Mouse (Mus musculus) lung, embryonic 14.5 days (tissue): Measurements from ENCODE around the gene Pdlim4. TPM values are rescaled to one million over a fixed set of nuclear protein-coding genes. Genes with fewer than 3 reads are reported as not detected.

Source experiments
- ATAC-seq: fragments of 200-750 bp; cut with Nextera tagmentation; 2 replicates; pipeline ENCODE4 v1.8.0; 2017; ENCODE audit warnings: mild to moderate bottlenecking, moderate TSS enrichment, moderate library complexity; ENCODE audit not compliant: insufficient read depth
- DNase-seq: peaks from one replicate; pipeline ENCODE4 v3.0.0-alpha.2; 2015
- H3K27ac ChIP-seq: fragments of 300-500 bp; sonication (generic); 2 replicates; pipeline ENCODE4 v1.5.1; 2014; ENCODE audit warnings: low read depth, mild to moderate bottlenecking, moderate library complexity
- H3K27me3 ChIP-seq: fragments of 300-500 bp; sonication (generic); 2 replicates; pipeline ENCODE4 v1.6.1; 2014; ENCODE audit warnings: low read length, control low read depth; ENCODE audit not compliant: insufficient read depth
- H3K36me3 ChIP-seq: fragments of 300-500 bp; sonication (generic); 2 replicates; pipeline ENCODE4 v1.6.1; 2014; ENCODE audit warnings: control low read depth; ENCODE audit not compliant: insufficient read depth
- H3K4me1 ChIP-seq: fragments of 300-500 bp; sonication (generic); 2 replicates; pipeline ENCODE4 v1.6.1; 2014; ENCODE audit warnings: antibody characterized with exemption, control low read depth; ENCODE audit not compliant: insufficient read depth
- H3K4me2 ChIP-seq: fragments of 300-500 bp; sonication (generic); 2 replicates; pipeline ENCODE4 v1.6.1; 2014; ENCODE audit warnings: mild to moderate bottlenecking
- H3K4me3 ChIP-seq: fragments of 300-500 bp; sonication (generic); 2 replicates; pipeline ENCODE4 v1.5.1; 2014; ENCODE audit warnings: low read depth, low read length
- H3K9ac ChIP-seq: fragments of 300-500 bp; sonication (generic); 2 replicates; pipeline ENCODE4 v1.6.1; 2014
- H3K9me3 ChIP-seq: fragments of 300-500 bp; sonication (generic); 2 replicates; pipeline ENCODE4 v1.6.1; 2016; ENCODE audit warnings: low read depth, low read length, control low read depth
- CTCF ChIP-seq: IDR thresholded peaks from 2 replicates; pipeline ENCODE4 v1.5.1; 2016; ENCODE audit warnings: antibody characterized with exemption, low read depth
- WGBS: fragments of 180-500 bp; shearing (Covaris S2); extraction: QIAGEN DNeasy Blood & Tissue Kit; methylation state at CpG from one replicate; pipeline ENCODE4 v1.1.7; 2014; 5-methylcytosine and 5-hydroxymethylcytosine counted together
- polyA plus RNA-seq: library from polyadenylated mRNA; unstranded; fragments of >200 nt; fragmentation: Nextera tagmentation; extraction: Ambion mirVana; gene quantifications from 2 replicates; pipeline ENCODE4 v1.2.1, GENCODE M21; 2014

Gene Pdlim4
- polyA plus RNA-seq, 1 experiment from 2014 or later, result 12.1 TPM

DNA sequence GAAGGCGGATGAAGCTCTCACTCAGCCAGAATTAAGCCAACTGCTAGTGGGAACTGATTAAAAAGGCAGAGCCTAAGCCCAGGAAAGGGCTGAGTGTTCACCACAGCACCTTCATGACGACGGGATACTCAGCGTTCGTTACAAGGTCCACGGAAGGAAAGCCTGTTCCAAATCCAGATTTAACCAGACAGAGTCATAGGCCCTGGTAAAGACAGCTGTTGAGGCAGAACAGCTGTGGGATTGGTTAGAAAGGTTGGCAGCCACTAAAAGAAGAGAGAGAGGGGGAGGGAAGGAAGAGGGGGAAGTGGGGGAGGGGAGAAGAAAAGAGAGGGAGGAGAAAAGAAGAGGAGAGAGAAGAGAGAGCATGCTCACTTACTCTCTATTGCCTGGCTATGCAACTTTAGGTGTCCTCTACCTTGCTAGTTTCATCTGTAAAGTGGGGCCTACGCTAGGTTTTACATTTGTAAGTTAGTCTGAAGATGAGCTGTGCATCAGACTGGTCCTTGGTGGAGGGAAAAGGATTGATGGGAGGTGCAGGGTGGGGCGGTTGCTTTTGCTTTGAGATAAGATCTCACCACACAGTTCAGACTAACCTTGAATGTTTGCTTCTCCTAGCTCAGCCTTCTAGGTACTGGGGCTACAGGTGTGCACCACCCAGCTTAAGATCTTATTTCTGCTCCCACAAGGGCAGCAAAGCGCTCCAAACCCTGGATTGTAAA is 5.9 kb downstream of the Pdlim4 start:
- no peak for ATAC-seq
- H3K4me1 ChIP-seq, result peaks cover 10% of the 10 kb centered on the region; the same call in 1 of the 2 replicates
- H3K4me2 ChIP-seq, result no peak overlapping the region
- no peak for TF ChIP-seq CTCF
- H3K9me3 ChIP-seq, result no peaks in the 10 kb centered on the region
- no peak overlapping the region for H3K27ac ChIP-seq
- 52% methylated on average over 9 of the region's 9 CpGs for WGBS
- H3K27me3 ChIP-seq, result 0 out of 2 replicates have a peak, but pooled peaks cover 4% of the 10 kb centered on the region
- no peak overlapping the region for H3K9ac ChIP-seq
- DNase-seq, result peak; percentile 60
- H3K4me3 ChIP-seq, result no peak overlapping the region
- H3K36me3 ChIP-seq, result no peaks in the 10 kb centered on the region

GRCm38 (mm10) chr11:54062086-54062752 is 6.6 kb downstream of the Pdlim4 start:
- no peaks in the 10 kb centered on the region for H3K9me3 ChIP-seq
- 65% methylated on average over 12 of the region's 12 CpGs for WGBS
- 0 out of 2 replicates have a peak, but pooled peaks cover 4% of the 10 kb centered on the region for H3K27me3 ChIP-seq
- no peak overlapping the region for H3K4me2 ChIP-seq
- H3K9ac ChIP-seq, result no peak overlapping the region
- ATAC-seq (no peak), DNase-seq (no peak)
- H3K4me1 ChIP-seq, result peaks cover 10% of the 10 kb centered on the region; the same call in 1 of the 2 replicates
- H3K36me3 ChIP-seq, result no peaks in the 10 kb centered on the region
- no peak overlapping the region for H3K4me3 ChIP-seq
- H3K27ac ChIP-seq, result no peak overlapping the region
- TF ChIP-seq CTCF, result no peak

- no peaks in the 10 kb centered on the region for H3K27me3 ChIP-seq
- WGBS, result 28% methylated on average over 9 of the region's 9 CpGs
- peaks cover 10% of the 10 kb centered on the region; the same call in 1 of the 2 replicates for H3K4me1 ChIP-seq
- ATAC-seq (peak; percentile 33), DNase-seq (peak; percentile 60)
- H3K9ac ChIP-seq, result no peak overlapping the region
- no peak overlapping the region for H3K27ac ChIP-seq
- TF ChIP-seq CTCF, result no peak
- H3K4me2 ChIP-seq, result no peak overlapping the region
- no peaks in the 10 kb centered on the region for H3K36me3 ChIP-seq
- no peaks in the 10 kb centered on the region for H3K9me3 ChIP-seq
- no peak overlapping the region for H3K4me3 ChIP-seq
Observed at GRCm38 (mm10) chr11:54060316-54060715, 8.5 kb downstream of the Pdlim4 start.

- no peaks in the 10 kb centered on the region for H3K9me3 ChIP-seq
- no peak overlapping the region for H3K4me3 ChIP-seq
- no peak overlapping the region for H3K27ac ChIP-seq
- peaks cover 10% of the 10 kb centered on the region; the same call in 1 of the 2 replicates for H3K4me1 ChIP-seq
- no peaks in the 10 kb centered on the region for H3K27me3 ChIP-seq
- no peak overlapping the region for H3K4me2 ChIP-seq
- no peak for DNase-seq
- TF ChIP-seq CTCF, result no peak
- WGBS, result 20% methylated on average over 1 of the region's 1 CpGs
- no peak for ATAC-seq
- H3K36me3 ChIP-seq, result no peaks in the 10 kb centered on the region
- H3K9ac ChIP-seq, result no peak overlapping the region
Observed at GRCm38 (mm10) chr11:54059526-54059925, 9.3 kb downstream of the Pdlim4 start.

- 23% methylated on average over 6 of the region's 6 CpGs for WGBS
- Histone ChIP-seq H3K4me3 (no peak overlapping the region), H3K27ac (no peak overlapping the region), H3K4me1 (peaks cover 10% of the 10 kb centered on the region; the same call in 1 of the 2 replicates), H3K36me3 (no peaks in the 10 kb centered on the region), H3K27me3 (no peaks in the 10 kb centered on the region), H3K4me2 (no peak overlapping the region), H3K9ac (no peak overlapping the region), H3K9me3 (no peaks in the 10 kb centered on the region)
- DNase-seq (peak; percentile 43), ATAC-seq (no peak)
- TF ChIP-seq CTCF, result no peak
Observed at GRCm38 (mm10) chr11:54058643-54059042, 10.2 kb downstream of the Pdlim4 start.

DNA sequence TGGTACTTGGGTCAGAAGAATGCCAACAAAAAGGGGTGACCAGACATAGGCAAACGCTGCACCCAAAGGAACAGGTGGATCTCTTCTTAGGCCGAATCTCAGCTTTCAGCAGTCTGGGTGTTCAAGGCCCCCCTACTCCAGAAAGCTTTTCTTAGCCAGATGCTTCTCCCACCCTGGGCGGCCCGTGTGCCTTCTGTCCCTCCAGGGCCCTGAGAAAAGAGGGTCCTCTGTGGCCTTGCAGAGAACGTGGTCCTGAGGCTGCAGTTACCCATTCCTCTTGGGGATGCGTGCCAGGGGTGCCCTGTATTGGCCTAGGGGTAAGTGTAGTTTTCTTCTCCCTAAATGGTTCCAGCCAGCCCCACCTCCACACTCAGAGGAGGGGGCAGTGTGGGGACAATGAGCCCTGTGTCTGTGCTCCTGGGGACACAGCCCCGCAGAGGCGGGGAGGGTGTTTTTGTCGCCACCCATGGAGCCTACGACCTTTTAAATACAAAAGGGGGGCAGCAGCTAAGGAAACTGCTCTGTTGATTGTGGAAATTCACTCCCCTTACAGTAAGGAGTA is 10.7 kb downstream of the Pdlim4 start:
- Histone ChIP-seq H3K9me3 (no peaks in the 10 kb centered on the region), H3K4me3 (no peak overlapping the region), H3K4me2 (no peak overlapping the region), H3K27me3 (no peaks in the 10 kb centered on the region), H3K9ac (no peak overlapping the region), H3K27ac (no peak overlapping the region), H3K4me1 (peaks cover 10% of the 10 kb centered on the region; the same call in 1 of the 2 replicates), H3K36me3 (no peaks in the 10 kb centered on the region)
- DNase-seq (no peak), ATAC-seq (no peak)
- 45% methylated on average over 10 of the region's 10 CpGs for WGBS
- no peak for TF ChIP-seq CTCF

GRCm38 (mm10) chr11:54057428-54057827 is 11.4 kb downstream of the Pdlim4 start:
- H3K9ac ChIP-seq, result no peak overlapping the region
- no peak overlapping the region for H3K27ac ChIP-seq
- peaks cover 8% of the 10 kb centered on the region; the same call in 1 of the 2 replicates for H3K4me1 ChIP-seq
- WGBS, result 33% methylated on average over 2 of the region's 2 CpGs
- no peak for TF ChIP-seq CTCF
- no peaks in the 10 kb centered on the region for H3K36me3 ChIP-seq
- no peak for DNase-seq
- H3K9me3 ChIP-seq, result no peaks in the 10 kb centered on the region
- ATAC-seq, result no peak
- H3K27me3 ChIP-seq, result no peaks in the 10 kb centered on the region
- no peak overlapping the region for H3K4me3 ChIP-seq
- H3K4me2 ChIP-seq, result no peak overlapping the region
